Mouse (Mus musculus) left cerebral cortex, adult 2 months (tissue): ENCODE results near the gene Llph. TPM values are rescaled to one million over a fixed set of nuclear protein-coding genes. Genes with fewer than 3 reads are reported as not detected.

Source experiments
- DNase-seq, 2 experiments: peaks; one replicate each; pipeline ENCODE4 v3.0.0; 2021 to 2022; ENCODE audit warnings: low spot score in 2 of 2, mixed read lengths in 1 of 2; ENCODE audit errors: extremely low spot score in 1 of 2
- H3K27ac ChIP-seq: fragments of 200-600 bp; 2 replicates; pipeline ENCODE4 v1.8.1; 2022
- H3K4me3 ChIP-seq: fragments of 200-600 bp; 2 replicates; pipeline ENCODE4 v1.8.1; 2022
- CTCF ChIP-seq: fragments of 200-600 bp; IDR thresholded peaks from 2 replicates; pipeline ENCODE4 v1.8.1; 2022; ENCODE audit warnings: antibody characterized with exemption, mild to moderate bottlenecking, moderate library complexity
- intact Hi-C: fragments of 180-260 bp; cut with DNase I; formaldehyde crosslinking; loops from one replicate; pipeline ENCODE4 v1.15.1; 2025
- long read RNA-seq, 2 experiments: library from polyadenylated mRNA; stranded (forward); transcript quantifications; one replicate each; pipeline ENCODE4 v2.0.0; 2021; ENCODE audit warnings: borderline mapping rate in 2 of 2
- total RNA-seq, 2 experiments: library from RNA; stranded (reverse); gene quantifications; 2 replicates each; pipeline ENCODE4 v1.2.3; 2021

Llph gene
- 10 to 100 TPM; 21.7 to 24.3 TPM for total RNA-seq
- long read RNA-seq, experiment 1, transcript Llph-201 (3 exons, 1,664 nt) = major isoform, 22 of 32 reads
- long read RNA-seq, experiment 1, transcript Llph-202 (3 exons, 1,463 nt) = minor isoform, 7 of 32 reads
- long read RNA-seq, experiment 1, partial matches to known transcripts = 3 of 32 reads
- long read RNA-seq, experiment 1, other reads (novel, unspliced or antisense) = 0 of 32 reads
- long read RNA-seq, experiment 2, transcript Llph-202 (3 exons, 1,463 nt) = minor isoform, 7 of 19 reads
- long read RNA-seq, experiment 2, transcript Llph-201 (3 exons, 1,664 nt) = major isoform, 8 of 19 reads
- long read RNA-seq, experiment 2, partial matches to known transcripts = 3 of 19 reads
- long read RNA-seq, experiment 2, other reads (novel, unspliced or antisense) = 1 of 19 reads

- intact Hi-C loops = no loop called here
These were observed at the start of gene Llph for GRCm38 (mm10) chr10:120226871-120227661. Gene Llph, plus strand, starts transcription at chr10:120227070.

DNA sequence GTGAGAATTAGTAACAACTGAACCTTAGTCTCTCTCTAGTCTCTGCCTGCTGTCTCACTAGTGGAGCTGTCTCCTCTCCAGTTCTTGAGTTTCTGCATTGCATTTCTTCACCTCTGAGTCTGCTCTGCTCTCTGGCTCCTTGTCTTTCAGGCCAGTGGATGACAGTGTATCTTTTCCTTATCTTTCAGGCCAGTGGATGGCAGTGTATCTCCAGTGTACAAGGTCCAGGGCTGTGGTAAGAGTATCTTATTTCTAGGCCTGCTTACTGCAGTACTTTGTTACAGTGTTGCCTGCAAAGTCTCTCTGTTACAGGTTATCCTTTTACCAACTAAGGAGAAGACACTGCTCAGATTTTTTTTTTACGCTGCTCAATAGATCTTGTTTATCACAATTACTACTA lies 44.0 kb upstream of the Llph start:
- Histone ChIP-seq H3K4me3 (no peak overlapping the region), H3K27ac (no peak overlapping the region)
- no peak for DNase-seq
- intact Hi-C loops = no loop called here
- peak; percentile 39 for TF ChIP-seq CTCF

More at GRCm38 (mm10) chr10:120226871-120227661, at the start of gene Llph:
- Histone ChIP-seq H3K4me3 (peak within 1 kb of the TSS; percentile 99), H3K27ac (peak within 1 kb of the TSS; percentile 89)
- DNase-seq = peak; percentile 83 to 84
- no peak for TF ChIP-seq CTCF

DNA sequence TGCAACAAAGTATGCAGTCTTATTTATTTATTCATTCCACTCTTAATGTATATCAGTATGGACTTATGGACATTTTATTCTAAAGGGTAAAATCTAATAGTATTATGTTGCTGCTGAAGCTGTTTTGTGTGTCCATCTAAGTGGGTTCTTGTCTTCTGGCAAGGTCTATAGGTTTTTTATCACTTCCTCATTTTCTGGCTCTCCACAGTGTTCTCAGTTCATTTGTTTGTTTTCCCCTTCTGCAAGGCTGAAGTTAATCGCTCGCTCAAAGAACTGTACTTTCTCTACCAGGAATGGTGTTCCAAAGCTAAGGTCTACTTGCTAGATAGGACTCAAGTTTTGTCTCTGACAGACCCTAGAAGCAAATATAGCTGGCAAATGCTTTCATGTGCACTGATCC lies 43.5 kb upstream of the Llph start:
- no peak overlapping the region for H3K4me3 ChIP-seq
- DNase-seq = no peak
- no peak for TF ChIP-seq CTCF
- no peak overlapping the region for H3K27ac ChIP-seq
- intact Hi-C loops = no loop called here

DNA sequence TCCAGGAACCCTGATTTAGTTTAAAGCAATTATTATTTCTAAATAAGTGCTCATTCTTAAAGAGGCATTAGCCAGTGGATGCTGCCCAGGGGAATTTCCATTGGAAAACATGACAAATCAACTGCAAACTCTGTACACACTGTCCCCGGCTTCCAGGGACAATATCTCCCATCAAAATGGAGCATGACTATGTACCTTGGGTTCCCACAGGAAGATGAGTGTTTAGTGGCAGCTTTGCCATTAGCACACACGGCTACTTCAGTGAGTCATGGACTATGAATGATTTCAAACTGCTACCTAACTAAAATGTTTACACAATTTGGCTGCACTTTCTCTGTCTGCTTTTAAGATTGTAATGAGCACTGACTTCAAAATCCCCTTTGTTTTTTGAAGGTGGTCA lies 38.4 kb upstream of the Llph start:
- no peak overlapping the region for H3K4me3 ChIP-seq
- TF ChIP-seq CTCF = no peak
- H3K27ac ChIP-seq = no peak overlapping the region
- intact Hi-C loops = no loop called here
- no peak for DNase-seq

- DNase-seq = no peak
- no peak overlapping the region for H3K27ac ChIP-seq
- no peak overlapping the region for H3K4me3 ChIP-seq
- intact Hi-C loops = no loop called here
- TF ChIP-seq CTCF = no peak
These were observed 37.6 kb upstream of the Llph start for GRCm38 (mm10) chr10:120189276-120189675.

DNA sequence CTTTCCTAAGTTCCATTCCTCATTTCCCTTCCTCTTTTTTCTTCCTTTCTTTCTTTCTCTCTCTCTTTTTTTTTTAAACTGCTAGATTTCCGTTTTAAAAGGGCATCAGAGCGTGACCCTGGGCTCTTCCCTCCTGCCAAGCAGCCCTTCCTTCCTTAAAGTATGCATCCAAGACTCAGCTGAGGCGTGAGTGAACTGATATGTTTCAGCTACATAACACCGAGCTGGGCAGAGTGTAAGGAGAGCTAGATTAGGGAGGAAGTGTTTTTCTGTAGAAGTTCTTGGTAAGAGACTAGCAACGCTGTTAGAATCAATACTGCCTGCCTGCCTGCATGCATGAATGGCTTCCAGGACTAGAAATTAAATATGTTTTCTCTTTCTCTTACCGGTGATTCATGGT lies 37.1 kb upstream of the Llph start:
- no peak for DNase-seq
- Histone ChIP-seq H3K27ac (no peak overlapping the region), H3K4me3 (no peak overlapping the region)
- no peak for TF ChIP-seq CTCF
- intact Hi-C loops = no loop called here

DNA sequence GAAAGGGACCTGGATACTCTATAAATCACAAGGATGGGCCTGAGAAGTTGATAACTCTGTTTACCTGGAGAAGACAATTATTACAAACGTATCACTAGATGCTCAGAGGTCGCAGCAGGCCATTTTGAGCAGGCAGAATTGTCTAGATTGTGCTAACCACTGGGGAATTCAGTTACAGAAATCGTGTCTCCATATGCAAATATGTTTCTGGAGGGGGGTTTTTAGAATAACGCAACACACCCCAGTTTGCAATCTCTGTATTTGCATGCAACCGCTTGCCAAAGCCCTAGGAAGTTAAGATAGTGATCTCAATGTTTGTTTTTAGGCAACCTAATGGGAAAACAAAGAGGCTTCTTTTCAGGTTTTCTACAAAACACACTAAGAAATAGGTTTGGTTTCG lies 35.7 kb upstream of the Llph start:
- no peak overlapping the region for H3K4me3 ChIP-seq
- intact Hi-C loops = no loop called here
- TF ChIP-seq CTCF = no peak
- H3K27ac ChIP-seq = no peak overlapping the region
- no peak for DNase-seq

DNA sequence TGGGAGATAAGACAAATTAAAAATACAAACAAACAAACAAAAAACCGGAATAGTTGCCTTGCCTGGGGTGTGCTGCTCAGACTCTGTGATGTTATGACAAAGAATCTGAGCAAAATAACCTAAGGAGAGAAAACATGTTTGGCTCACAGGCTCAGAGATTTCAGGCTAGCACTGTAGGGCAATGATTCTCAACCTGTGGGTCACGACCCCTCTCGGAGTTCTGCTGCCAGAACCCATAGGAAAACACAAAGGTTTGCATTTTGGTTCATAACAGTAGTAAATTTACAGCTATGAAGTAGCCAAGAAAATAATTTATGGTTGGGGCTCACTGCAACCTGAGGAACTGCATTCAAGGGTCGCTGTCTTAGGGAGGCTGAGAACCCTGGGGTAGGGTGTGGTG lies 34.6 kb upstream of the Llph start:
- Histone ChIP-seq H3K27ac (no peak overlapping the region), H3K4me3 (no peak overlapping the region)
- intact Hi-C loops = no loop called here
- TF ChIP-seq CTCF = no peak
- DNase-seq = no peak

GRCm38 (mm10) chr10:120193255-120193654 lies 33.6 kb upstream of the Llph start:
- Histone ChIP-seq H3K4me3 (no peak overlapping the region), H3K27ac (no peak overlapping the region)
- TF ChIP-seq CTCF = no peak
- intact Hi-C loops = no loop called here
- DNase-seq = no peak

GRCm38 (mm10) chr10:120197061-120197835 lies 29.6 kb upstream of the Llph start:
- intact Hi-C loops = no loop called here
- DNase-seq = no peak
- no peak overlapping the region for H3K4me3 ChIP-seq
- no peak overlapping the region for H3K27ac ChIP-seq
- no peak for TF ChIP-seq CTCF

DNA sequence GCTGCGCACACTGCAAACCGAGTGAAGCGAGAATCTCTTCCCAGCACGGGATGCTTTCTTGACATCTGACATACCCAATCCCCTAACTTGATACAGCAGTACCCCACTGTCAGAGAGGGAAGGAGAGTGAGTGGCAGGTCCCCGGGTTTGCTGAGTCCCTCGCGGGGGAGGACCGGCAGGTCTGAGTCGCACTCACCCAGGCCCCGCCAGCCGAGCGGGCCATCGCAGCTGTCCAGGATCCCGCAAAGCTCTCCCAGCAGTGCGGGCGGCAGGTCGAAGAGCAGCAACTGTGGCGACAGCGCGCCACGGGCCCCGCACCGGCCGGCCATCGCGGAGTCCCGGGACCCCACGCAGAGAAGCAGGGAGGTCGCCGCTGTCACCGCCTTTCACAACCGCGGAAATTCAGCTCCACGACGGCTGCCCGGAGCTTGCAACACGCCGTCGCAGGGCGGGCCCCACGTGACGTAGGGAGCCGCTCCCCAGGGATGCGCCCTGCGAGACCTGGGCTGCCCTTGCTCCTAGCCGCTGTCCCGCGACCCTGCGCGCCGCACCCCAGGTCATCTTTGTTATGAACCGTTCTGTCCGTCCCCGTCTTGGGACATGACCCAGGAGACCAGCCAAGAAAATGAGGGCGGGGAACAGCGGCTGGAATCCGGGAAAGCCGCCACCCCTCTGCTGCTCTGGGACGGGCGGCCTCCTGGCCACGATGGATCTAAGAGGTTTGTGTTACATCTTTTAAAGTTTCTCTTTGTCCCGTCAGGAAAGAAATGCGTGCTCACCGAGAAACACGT lies 25.5 kb upstream of the Llph start, which contains the start of gene Tmbim4:
Gene Tmbim4, plus strand, starts transcription at position 460 of the 791 bp plus-strand sequence.
- H3K27ac ChIP-seq = 0 out of 2 replicates have a peak within 1 kb of the TSS, but pooled peaks have one; percentile 9
- TF ChIP-seq CTCF = no peak
- peak within 1 kb of the TSS; percentile 43 for H3K4me3 ChIP-seq
- intact Hi-C loops = loop anchor here (5.0 kb wide), 2 partner anchors 74 to 399 kb away; no protein-coding TSS in a partner anchor
- DNase-seq = peak; percentile 20 to 25
